Mouse (Mus musculus) liver, embryonic 14.5 days (tissue): Measurements from ENCODE around the gene Oprm1. TPM values are rescaled to one million over a fixed set of nuclear protein-coding genes. Genes with fewer than 3 reads are reported as not detected.

Source experiments
- ATAC-seq: fragments of 200-750 bp; cut with Nextera tagmentation; 2 replicates; pipeline ENCODE4 v1.8.0; 2017; ENCODE audit warnings: moderate number of reproducible peaks, mild to moderate bottlenecking, moderate library complexity; ENCODE audit not compliant: insufficient read depth
- DNase-seq, 3 experiments: peaks; one replicate each; pipeline ENCODE4 v3.0.0-alpha.2; 2012 to 2013; ENCODE audit warnings: low read depth in 3 of 3, low spot score in 3 of 3
- H3K27ac ChIP-seq: fragments of 300-500 bp; sonication (generic); 2 replicates; pipeline ENCODE4 v1.5.1; 2014; ENCODE audit warnings: moderate library complexity, mild to moderate bottlenecking, control low read depth, inconsistent platforms
- H3K27me3 ChIP-seq: fragments of 300-500 bp; sonication (generic); 2 replicates; pipeline ENCODE4 v1.6.1; 2014; ENCODE audit warnings: mild to moderate bottlenecking, low read length, moderate library complexity; ENCODE audit not compliant: control insufficient read depth, insufficient read depth
- H3K36me3 ChIP-seq: fragments of 300-500 bp; sonication (generic); replicated peaks from 2 replicates; pipeline ENCODE4 v1.6.1; 2014; ENCODE audit warnings: low read depth; ENCODE audit not compliant: control insufficient read depth, insufficient read depth
- H3K4me1 ChIP-seq, 2 experiments: fragments of 200-500 bp in 1 of 2; fragments of 300-500 bp in 1 of 2; sonication (generic) in 1 of 2; replicated peaks; 2 replicates each; pipeline ENCODE4 v1.6.1; 2012 to 2014; ENCODE audit warnings: antibody characterized with exemption in 1 of 2, inconsistent platforms in 1 of 2, low read length in 1 of 2; ENCODE audit not compliant: control insufficient read depth in 2 of 2, insufficient read depth in 2 of 2
- H3K4me2 ChIP-seq: fragments of 300-500 bp; sonication (generic); 2 replicates; pipeline ENCODE4 v1.6.1; 2014; ENCODE audit warnings: low read depth, mild to moderate bottlenecking, control low read depth, moderate library complexity
- H3K4me3 ChIP-seq, 2 experiments: fragments of 200-500 bp in 1 of 2; fragments of 300-500 bp in 1 of 2; sonication (generic) in 1 of 2; 2 replicates each; pipeline ENCODE4 v1.5.1; 2012 to 2014; ENCODE audit warnings: low read depth in 2 of 2, low read length in 2 of 2, mild to moderate bottlenecking in 2 of 2, control low read depth in 1 of 2, inconsistent platforms in 1 of 2, moderate library complexity in 1 of 2; ENCODE audit not compliant: insufficient read depth in 1 of 2
- H3K9ac ChIP-seq: fragments of 300-500 bp; sonication (generic); replicated peaks from 2 replicates; pipeline ENCODE4 v1.6.1; 2014; ENCODE audit warnings: mild to moderate bottlenecking, control low read depth, moderate library complexity
- H3K9me3 ChIP-seq: fragments of 300-500 bp; sonication (generic); 2 replicates; pipeline ENCODE4 v1.6.1; 2016; ENCODE audit warnings: low read length, mixed read lengths; ENCODE audit not compliant: control insufficient read depth
- CTCF ChIP-seq: IDR thresholded peaks from 2 replicates; pipeline ENCODE4 v1.5.1; 2016; ENCODE audit warnings: antibody characterized with exemption, low read depth, control low read depth
- EP300 ChIP-seq: IDR thresholded peaks from 2 replicates; pipeline ENCODE4 v1.6.1; 2016; ENCODE audit warnings: antibody characterized with exemption, low read depth
- WGBS: fragments of 180-500 bp; shearing (Covaris S2); extraction: QIAGEN DNeasy Blood & Tissue Kit; methylation state at CpG from one replicate; pipeline ENCODE4 v1.1.7; 2014; ENCODE audit not compliant: insufficient replicate concordance; 5-methylcytosine and 5-hydroxymethylcytosine counted together
- polyA plus RNA-seq, 2 experiments: library from polyadenylated mRNA; depleted of rRNA in 1 of 2; stranded (reverse) in 1 of 2; unstranded in 1 of 2; fragments of >200 nt; fragmentation: Nextera tagmentation in 1 of 2; extraction: Ambion mirVana in 1 of 2; gene quantifications; 2 replicates each; pipeline versions ENCODE4 v1.2.1 to v1.2.3; 2012 to 2014

The Oprm1 gene
- polyA plus RNA-seq, 2 experiments: not detected

- WGBS: 43% methylated on average over 1 of the region's 1 CpGs
Observed at GRCm38 (mm10) chr10:7057546-7057945, 299.2 kb downstream of the Oprm1 start.

GRCm38 (mm10) chr10:7060326-7060725 lies 302.0 kb downstream of the Oprm1 start:
- 49% methylated on average over 5 of the region's 5 CpGs for WGBS
- H3K4me2 ChIP-seq: no peak overlapping the region
- ATAC-seq (no peak), DNase-seq (no peak)
- H3K4me1 ChIP-seq: no peaks in the 10 kb centered on the region
- no peak for TF ChIP-seq EP300
- no peak for TF ChIP-seq CTCF
- H3K9ac ChIP-seq: no peak overlapping the region
- no peaks in the 10 kb centered on the region for H3K9me3 ChIP-seq
- H3K27me3 ChIP-seq: no peaks in the 10 kb centered on the region
- H3K36me3 ChIP-seq: no peaks in the 10 kb centered on the region
- H3K27ac ChIP-seq: no peak overlapping the region
- no peak overlapping the region for H3K4me3 ChIP-seq

More at GRCm38 (mm10) chr10:7057546-7057945, 299.2 kb downstream of the Oprm1 start:
- no peaks in the 10 kb centered on the region for H3K27me3 ChIP-seq
- H3K9ac ChIP-seq: no peak overlapping the region
- no peak overlapping the region for H3K4me2 ChIP-seq
- H3K4me1 ChIP-seq: peaks cover 0 to under 1% of the 10 kb centered on the region in 2 experiments; a peak in 1 of 4 replicates
- ATAC-seq (no peak), DNase-seq (no peak)
- H3K36me3 ChIP-seq: no peaks in the 10 kb centered on the region
- H3K4me3 ChIP-seq: no peak overlapping the region
- H3K27ac ChIP-seq: no peak overlapping the region
- no peak for TF ChIP-seq CTCF
- no peak for TF ChIP-seq EP300
- H3K9me3 ChIP-seq: no peaks in the 10 kb centered on the region

- H3K27ac ChIP-seq: no peak overlapping the region
- H3K27me3 ChIP-seq: no peaks in the 10 kb centered on the region
- no peak overlapping the region for H3K4me3 ChIP-seq
- no peak overlapping the region for H3K4me2 ChIP-seq
- H3K36me3 ChIP-seq: no peaks in the 10 kb centered on the region
- H3K9me3 ChIP-seq: no peaks in the 10 kb centered on the region
- 10% methylated on average over 7 of the region's 7 CpGs for WGBS
- DNase-seq (peak; percentile 12 to 27 (median 18)), ATAC-seq (no peak)
- TF ChIP-seq EP300 (no peak), CTCF (no peak)
- H3K9ac ChIP-seq: no peak overlapping the region
- H3K4me1 ChIP-seq: no peaks in the 10 kb centered on the region
Observed at GRCm38 (mm10) chr10:7062993-7063392, 304.7 kb downstream of the Oprm1 start.

- Histone ChIP-seq H3K27me3 (no peaks in the 10 kb centered on the region), H3K4me3 (no peak overlapping the region), H3K9me3 (no peaks in the 10 kb centered on the region), H3K27ac (no peak overlapping the region), H3K4me1 (no peaks in the 10 kb centered on the region), H3K36me3 (no peaks in the 10 kb centered on the region), H3K4me2 (no peak overlapping the region), H3K9ac (no peak overlapping the region)
- TF ChIP-seq CTCF (no peak), EP300 (no peak)
- ATAC-seq (no peak), DNase-seq (peak in 1 of 3 experiments; percentile 16)
- 31% methylated on average over 9 of the region's 9 CpGs for WGBS
Observed at GRCm38 (mm10) chr10:7063752-7064457, 305.6 kb downstream of the Oprm1 start.

- no peak overlapping the region for H3K4me3 ChIP-seq
- no peaks in the 10 kb centered on the region for H3K36me3 ChIP-seq
- H3K4me1 ChIP-seq: no peaks in the 10 kb centered on the region
- no peak overlapping the region for H3K9ac ChIP-seq
- no peak for TF ChIP-seq EP300
- peak; percentile 37; the same call in 1 of the 2 replicates for TF ChIP-seq CTCF
- no peak overlapping the region for H3K27ac ChIP-seq
- no peak overlapping the region for H3K4me2 ChIP-seq
- DNase-seq (peak in 1 of 3 experiments; percentile 7), ATAC-seq (no peak)
- H3K27me3 ChIP-seq: no peaks in the 10 kb centered on the region
- no peaks in the 10 kb centered on the region for H3K9me3 ChIP-seq
- 47% methylated on average over 12 of the region's 12 CpGs for WGBS
Observed at GRCm38 (mm10) chr10:7068608-7069007, 310.3 kb downstream of the Oprm1 start.
